42 mouse cellular contexts compared by ENCODE assay signal in the genomic region with DNA sequence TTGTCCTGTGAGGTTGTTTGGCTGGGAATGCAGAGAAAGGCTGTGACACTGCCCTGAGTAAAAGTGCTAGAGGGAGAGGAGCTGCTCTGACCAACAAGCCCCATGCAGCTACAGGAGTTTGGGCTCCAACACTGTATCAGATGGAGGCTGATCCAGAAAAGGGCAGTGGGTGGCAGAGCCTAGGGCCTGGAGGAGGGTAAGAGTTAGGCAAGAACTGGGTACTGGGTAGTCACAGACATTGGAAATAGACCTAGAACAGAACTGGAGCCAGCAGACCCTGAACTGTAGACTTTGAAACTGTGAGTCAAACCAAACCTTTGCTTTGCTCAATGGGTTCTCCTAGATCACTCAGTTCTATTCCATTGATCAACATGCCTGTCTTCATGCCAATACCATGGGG. TPM values are rescaled to one million over a fixed set of nuclear protein-coding genes. Genes with fewer than 3 reads are reported as not detected.
"Had no signal": no experiment of that assay in that cellular context is flagged by ENCODE, and none has a peak within 500 bp of the region (broad histone marks: within the 10 kb centered on the region; RNA-seq: fewer than 3 reads in every experiment).

No protein-coding gene starts in this region.

RNA-seq across cellular contexts. Expression of a gene that starts 1.4 kb away (rescaled TPM):
- total RNA-seq: heart, adult 18-20 months; heart, postnatal 10 days; heart, postnatal 14 days; heart, postnatal 25 days; heart, postnatal 36 days; hematopoietic stem cell, adult 5-6 weeks; hindbrain, postnatal 0 days; layer of hippocampus, adult 18-20 months; layer of hippocampus, adult 2 months; layer of hippocampus, adult 8-10 months; layer of hippocampus, postnatal 10 days; layer of hippocampus, postnatal 14 days; layer of hippocampus, postnatal 25 days; layer of hippocampus, postnatal 36 days; left cerebral cortex, adult 18-20 months had no signal
- polyA plus RNA-seq: heart, adult 2 months; heart, embryonic 11.5 days; heart, embryonic 12.5 days; heart, embryonic 13.5 days; heart, embryonic 14.5 days; heart, embryonic 15.5 days; heart, embryonic 16.5 days; hindbrain, embryonic 10.5 days; hindbrain, embryonic 11.5 days; hindbrain, embryonic 12.5 days; hindbrain, embryonic 13.5 days; hindbrain, embryonic 14.5 days; hindbrain, embryonic 15.5 days; hindbrain, embryonic 16.5 days; hindbrain, postnatal 0 days; inflammation-experienced regulatory T-cells, adult 6 months; intestine, embryonic 14.5 days; intestine, embryonic 15.5 days; intestine, embryonic 16.5 days; intestine, postnatal 0 days; kidney, embryonic 14.5 days; kidney, embryonic 15.5 days; kidney, embryonic 16.5 days; kidney, postnatal 0 days; large intestine, adult 2 months had no signal

RNA-seq across cellular contexts. Expression of a gene that starts 1.4 kb away (rescaled TPM):
- total RNA-seq: heart, adult 2 months; heart, postnatal 10 days; heart, postnatal 14 days; heart, postnatal 25 days; heart, postnatal 36 days; heart, postnatal 4 days; hematopoietic stem cell, adult 5-6 weeks; hindbrain, postnatal 0 days; layer of hippocampus, postnatal 10 days had no signal
- polyA plus RNA-seq: heart, adult 2 months; heart, embryonic 11.5 days; heart, embryonic 12.5 days; heart, embryonic 13.5 days; heart, embryonic 14.5 days; heart, embryonic 15.5 days; heart, embryonic 16.5 days; heart, postnatal 0 days; hindbrain, embryonic 10.5 days; hindbrain, embryonic 11.5 days; hindbrain, embryonic 12.5 days; hindbrain, embryonic 13.5 days; hindbrain, embryonic 14.5 days; hindbrain, embryonic 15.5 days; hindbrain, embryonic 16.5 days; hindbrain, postnatal 0 days; inflammation-experienced regulatory T-cells, adult 6 months; intestine, embryonic 14.5 days; intestine, embryonic 15.5 days; intestine, embryonic 16.5 days; intestine, postnatal 0 days; kidney, embryonic 14.5 days; kidney, embryonic 15.5 days; kidney, embryonic 16.5 days; kidney, postnatal 0 days had no signal

RNA-seq across cellular contexts. Expression of a gene that starts 22.5 kb away (rescaled TPM):
- total RNA-seq: heart, adult 18-20 months; heart, adult 2 months; heart, adult 8-10 months; heart, postnatal 10 days; heart, postnatal 14 days; heart, postnatal 25 days; heart, postnatal 36 days; heart, postnatal 4 days; hematopoietic stem cell, adult 5-6 weeks; hindbrain, postnatal 0 days; layer of hippocampus, adult 18-20 months; layer of hippocampus, adult 2 months; layer of hippocampus, adult 8-10 months; layer of hippocampus, postnatal 10 days; layer of hippocampus, postnatal 14 days; layer of hippocampus, postnatal 25 days; layer of hippocampus, postnatal 36 days; left cerebral cortex, adult 18-20 months had no signal
- polyA plus RNA-seq: heart, adult 2 months; heart, embryonic 11.5 days; heart, embryonic 12.5 days; heart, embryonic 13.5 days; heart, embryonic 14.5 days; heart, embryonic 15.5 days; heart, postnatal 0 days; hindbrain, embryonic 10.5 days; hindbrain, embryonic 11.5 days; hindbrain, embryonic 12.5 days; hindbrain, embryonic 13.5 days; hindbrain, embryonic 14.5 days; hindbrain, embryonic 15.5 days; hindbrain, embryonic 16.5 days; hindbrain, postnatal 0 days; inflammation-experienced regulatory T-cells, adult 6 months; intestine, embryonic 14.5 days; intestine, embryonic 15.5 days; intestine, embryonic 16.5 days; intestine, postnatal 0 days; kidney, embryonic 14.5 days; kidney, embryonic 15.5 days; kidney, embryonic 16.5 days; kidney, postnatal 0 days; large intestine, adult 2 months had no signal
